Mouse (Mus musculus): ENCODE data around the gene Trank1.

- TF ChIP-seq CTCF (IDR thresholded peaks at IDR 0.05; ENCODE audit: control insufficient read depth, insufficient read depth, insufficient read length) (no peak), USF1 (IDR thresholded peaks at IDR 0.05; ENCODE audit: low read depth) (no peak), CEBPB (IDR thresholded peaks at IDR 0.05; ENCODE audit: low read depth) (no peak), MAX (IDR thresholded peaks at IDR 0.05) (no peak), MYOD1 (IDR thresholded peaks at IDR 0.05; ENCODE audit: control insufficient read depth, insufficient read length, low read depth) (no peak), MYOG (IDR thresholded peaks at IDR 0.05; ENCODE audit: control insufficient read depth, extremely low read depth, insufficient read length) (no peak)
Measured at GRCm38 (mm10) chr9:111428698-111429362, 117.3 kb downstream of the Trank1 start.
